Mouse (Mus musculus) ES-E14 (cell line): ENCODE measurements at regions not wholly inside any gene's neighbourhood (a gene's known extent, or its start where the extent isn't known, plus 50 kb on each side); places are given as distances from the start of the nearest gene placed in this dataset.

Experiments used
- DNase-seq: peaks from one replicate; pipeline ENCODE4 v3.0.0-alpha.2; 2013; ENCODE audit warnings: low read depth, low spot score
- H3K27ac ChIP-seq: 2 replicates; pipeline ENCODE4 v1.5.1; 2012; ENCODE audit warnings: low read depth, mild to moderate bottlenecking, low read length, moderate library complexity, mixed read lengths; ENCODE audit not compliant: poor library complexity, insufficient read depth, severe bottlenecking
- H3K36me3 ChIP-seq: 2 replicates; pipeline ENCODE4 v1.6.1; 2012; ENCODE audit warnings: mild to moderate bottlenecking, low read length, moderate library complexity, mixed read lengths; ENCODE audit not compliant: control insufficient read depth, poor library complexity, insufficient read depth, severe bottlenecking
- H3K4me1 ChIP-seq, 2 experiments: fragments of 150-350 bp in 1 of 2; sonication (generic) in 1 of 2; 2 replicates each; pipeline ENCODE4 v1.6.1; 2012; ENCODE audit warnings: low read length in 2 of 2, mild to moderate bottlenecking in 1 of 2, mixed read lengths in 1 of 2; ENCODE audit not compliant: control insufficient read depth in 2 of 2, insufficient read depth in 2 of 2, poor library complexity in 1 of 2
- H3K4me3 ChIP-seq, 2 experiments: fragments of 150-350 bp in 1 of 2; sonication (generic) in 1 of 2; 2 replicates each; pipeline ENCODE4 v1.5.1; 2012; ENCODE audit warnings: low read length in 2 of 2, low read depth in 1 of 2, mild to moderate bottlenecking in 1 of 2, mixed read lengths in 1 of 2; ENCODE audit not compliant: insufficient read depth in 1 of 2, poor library complexity in 1 of 2, severe bottlenecking in 1 of 2
- H3K9ac ChIP-seq: 2 replicates; pipeline ENCODE4 v1.6.1; 2012; ENCODE audit warnings: low read depth, mild to moderate bottlenecking, low read length, mixed read lengths; ENCODE audit not compliant: poor library complexity, insufficient read depth, severe bottlenecking
- H3K9me3 ChIP-seq: fragments of 150-350 bp; sonication (generic); 2 replicates; pipeline ENCODE4 v1.6.1; 2012; ENCODE audit warnings: low read depth, mild to moderate bottlenecking, low read length; ENCODE audit not compliant: control insufficient read depth, insufficient read depth
- CHD2 ChIP-seq: IDR thresholded peaks from 2 replicates; pipeline ENCODE4 v1.6.1; 2014; ENCODE audit warnings: mild to moderate bottlenecking, low read depth, low read length, inconsistent platforms
- HCFC1 ChIP-seq: IDR thresholded peaks from 2 replicates; pipeline ENCODE4 v1.6.1; 2012; ENCODE audit warnings: low read length, inconsistent platforms, borderline replicate concordance; ENCODE audit not compliant: insufficient read depth
- MAFK ChIP-seq: IDR thresholded peaks from 2 replicates; pipeline ENCODE4 v1.6.1; 2014; ENCODE audit warnings: mild to moderate bottlenecking, low read depth, low read length, inconsistent platforms; ENCODE audit not compliant: insufficient read depth
- ZC3H11A ChIP-seq: IDR thresholded peaks from 2 replicates; pipeline ENCODE4 v1.6.1; 2012; ENCODE audit warnings: low read depth, mild to moderate bottlenecking, inconsistent platforms, low read length, borderline replicate concordance
- ZNF384 ChIP-seq: IDR thresholded peaks from 2 replicates; pipeline ENCODE4 v1.6.1; 2012; ENCODE audit warnings: low read depth, low read length, inconsistent platforms
- in situ Hi-C, 2 experiments: fragments of 600-800 bp; cut with MboI; formaldehyde crosslinking; loops; one replicate each; pipeline ENCODE4 v1.15.1; 2025; ENCODE audit warnings: low sequenced_read_pairs in 2 of 2, inconsistent platforms in 1 of 2; ENCODE audit not compliant: unreplicated experiment in 2 of 2

- in situ Hi-C loops: no loop called here
- no peak overlapping the region for H3K27ac ChIP-seq
- no peaks in the 10 kb centered on the region for H3K36me3 ChIP-seq
- H3K4me3 ChIP-seq: no peak overlapping the region
- DNase-seq: peak; percentile 26
- H3K9me3 ChIP-seq: no peaks in the 10 kb centered on the region
- TF ChIP-seq ZC3H11A (no peak), ZNF384 (no peak), CHD2 (no peak), HCFC1 (no peak), MAFK (no peak)
- H3K9ac ChIP-seq: no peak overlapping the region
- no peaks in the 10 kb centered on the region for H3K4me1 ChIP-seq
These were observed 86.6 kb upstream of the Vmn1r26 start for GRCm38 (mm10) chr6:58101605-58102004.
